Mouse (Mus musculus) G1E (cell line): ENCODE results near the gene Prkar1b. TPM values are rescaled to one million over a fixed set of nuclear protein-coding genes. Genes with fewer than 3 reads are reported as not detected.
A peak's percentile ranks its signal among the peaks of the same experiment; 100 is the strongest.

Experiments
- ATAC-seq: 2 replicates; pipeline ENCODE4 v1.8.0; 2016; ENCODE audit warnings: mild to moderate bottlenecking; ENCODE audit not compliant: insufficient number of reproducible peaks, poor library complexity, low FRiP score, severe bottlenecking; ENCODE audit errors: extremely low read depth
- DNase-seq: peaks from one replicate; pipeline ENCODE4 v3.0.0; 2012; ENCODE audit warnings: low spot score
- H3K27me3 ChIP-seq: 2 replicates; pipeline ENCODE4 v1.6.1; 2012; ENCODE audit warnings: mild to moderate bottlenecking, low read length, inconsistent platforms; ENCODE audit not compliant: insufficient read depth
- H3K36me3 ChIP-seq: replicated peaks from 2 replicates; pipeline ENCODE3; 2012; ENCODE audit warnings: mild to moderate bottlenecking, inconsistent platforms
- H3K4me1 ChIP-seq: 2 replicates; pipeline ENCODE4 v1.6.1; 2012; ENCODE audit warnings: low read depth, low read length, inconsistent platforms, mixed read lengths; ENCODE audit not compliant: insufficient read depth
- H3K4me3 ChIP-seq: 2 replicates; pipeline ENCODE4 v1.5.1; 2012; ENCODE audit warnings: low read depth, mild to moderate bottlenecking, inconsistent platforms, low read length, moderate library complexity, mixed read lengths
- H3K9me3 ChIP-seq: replicated peaks from 2 replicates; pipeline ENCODE4 v1.6.1; 2012; ENCODE audit warnings: inconsistent platforms
- CTCF ChIP-seq: IDR thresholded peaks from 2 replicates; pipeline ENCODE4 v1.5.1; 2012; ENCODE audit warnings: low read depth, low read length, inconsistent platforms, mixed read lengths
- GATA1 ChIP-seq: IDR thresholded peaks from 2 replicates; pipeline ENCODE4 v1.6.1; 2012; ENCODE audit warnings: borderline replicate concordance, low read length, inconsistent platforms, mixed read lengths
- GATA2 ChIP-seq: IDR thresholded peaks from 2 replicates; pipeline ENCODE4 v1.6.1; 2012; ENCODE audit warnings: low read depth, low read length, inconsistent platforms, borderline replicate concordance
- POLR2AphosphoS5 ChIP-seq: IDR thresholded peaks from 2 replicates; pipeline ENCODE4 v1.6.1; 2012; ENCODE audit warnings: low read depth, low read length, inconsistent platforms; ENCODE audit not compliant: insufficient replicate concordance
- TAL1 ChIP-seq: conservative IDR thresholded peaks from 2 replicates; pipeline ENCODE4 v1.6.1; 2012; ENCODE audit warnings: low read depth, low read length, inconsistent platforms, mixed read lengths
- polyA plus RNA-seq: library from polyadenylated mRNA; stranded (reverse); fragments of >175 nt; gene quantifications from 2 replicates; pipeline ENCODE4 v1.2.3, GENCODE M21; 2012
- total RNA-seq, 2 experiments: library from RNA; stranded (forward) in 1 of 2; stranded (reverse) in 1 of 2; fragments of 200-1000 nt in 1 of 2; fragments of >200 nt in 1 of 2; fragmentation: Nextera tagmentation in 1 of 2; gene quantifications; 2 replicates each; pipeline ENCODE4 v1.2.3; 2014 to 2017

Gene Prkar1b
- total and polyA plus RNA-seq, 3 experiments, result 1.3 TPM; not detected in 2

GRCm38 (mm10) chr5:138994786-138995720 lies 154.7 kb downstream of the Prkar1b start:
- H3K9me3 ChIP-seq, result peaks cover 55% of the 10 kb centered on the region
- DNase-seq, result no peak
- peaks cover 5% of the 10 kb centered on the region; the same call in 1 of the 2 replicates for H3K27me3 ChIP-seq

GRCm38 (mm10) chr5:138994108-138994785 lies 155.6 kb downstream of the Prkar1b start:
- H3K4me1 ChIP-seq, result no peaks in the 10 kb centered on the region
- H3K9me3 ChIP-seq, result peaks cover 55% of the 10 kb centered on the region
- peak overlapping the region; percentile 30; the same call in 1 of the 2 replicates for H3K4me3 ChIP-seq
- no peaks in the 10 kb centered on the region for H3K36me3 ChIP-seq
- H3K27me3 ChIP-seq, result peaks cover 5% of the 10 kb centered on the region; the same call in 1 of the 2 replicates
- TF ChIP-seq GATA1 (no peak), TAL1 (no peak), POLR2AphosphoS5 (no peak), CTCF (no peak), GATA2 (no peak)
- DNase-seq (no peak), ATAC-seq (no peak)

More at GRCm38 (mm10) chr5:138994786-138995720, 154.7 kb downstream of the Prkar1b start:
- no peaks in the 10 kb centered on the region for H3K4me1 ChIP-seq
- TF ChIP-seq CTCF, result no peak
- TF ChIP-seq GATA2, result no peak
- no peak for TF ChIP-seq POLR2AphosphoS5
- TF ChIP-seq TAL1, result no peak
- TF ChIP-seq GATA1, result no peak
- peak overlapping the region; percentile 30; the same call in 1 of the 2 replicates for H3K4me3 ChIP-seq
- no peak for ATAC-seq
- H3K36me3 ChIP-seq, result no peaks in the 10 kb centered on the region

DNA sequence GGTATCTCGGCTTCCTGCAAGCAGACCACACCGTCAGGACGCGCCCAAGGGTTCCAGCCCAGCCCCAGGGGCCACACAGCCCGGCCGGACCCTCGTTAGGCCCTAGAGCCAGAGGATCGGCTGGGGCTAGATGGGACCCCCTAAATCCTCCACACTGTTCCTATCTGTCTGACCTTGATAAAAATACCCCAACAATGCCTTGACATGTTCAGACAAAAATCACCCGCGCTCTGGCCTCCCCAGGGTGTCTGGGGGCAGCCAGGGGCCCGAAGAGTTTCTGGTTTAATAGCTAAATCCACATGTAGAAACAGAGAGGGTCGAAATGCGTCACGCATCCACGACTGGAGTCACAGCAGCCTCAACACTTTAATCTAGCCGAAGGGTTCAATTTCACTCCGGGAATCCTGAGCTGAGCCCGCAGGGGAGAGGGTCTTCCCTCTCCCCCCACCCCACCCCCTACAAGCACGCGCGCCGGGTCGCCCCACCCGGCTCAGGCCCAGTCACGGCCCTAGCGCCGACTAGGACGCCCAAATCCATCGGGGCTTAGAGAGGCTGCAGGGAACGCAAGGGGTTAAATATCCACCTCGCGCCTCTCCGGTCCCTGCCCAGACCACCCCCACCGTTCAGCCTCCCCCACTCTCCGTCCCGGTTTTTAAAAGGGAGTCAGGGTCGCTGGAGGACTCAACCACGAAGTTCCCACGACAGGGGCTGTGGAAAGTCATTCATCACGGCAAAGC lies 156.3 kb downstream of the Prkar1b start:
- peaks cover 5% of the 10 kb centered on the region; the same call in 1 of the 2 replicates for H3K27me3 ChIP-seq
- H3K36me3 ChIP-seq, result no peaks in the 10 kb centered on the region
- ATAC-seq (no peak), DNase-seq (no peak)
- no peaks in the 10 kb centered on the region for H3K4me1 ChIP-seq
- no peak overlapping the region for H3K4me3 ChIP-seq
- no peak for TF ChIP-seq GATA1
- TF ChIP-seq TAL1, result no peak
- no peak for TF ChIP-seq GATA2
- TF ChIP-seq POLR2AphosphoS5, result no peak
- no peak for TF ChIP-seq CTCF
- peaks cover 55% of the 10 kb centered on the region for H3K9me3 ChIP-seq

DNA sequence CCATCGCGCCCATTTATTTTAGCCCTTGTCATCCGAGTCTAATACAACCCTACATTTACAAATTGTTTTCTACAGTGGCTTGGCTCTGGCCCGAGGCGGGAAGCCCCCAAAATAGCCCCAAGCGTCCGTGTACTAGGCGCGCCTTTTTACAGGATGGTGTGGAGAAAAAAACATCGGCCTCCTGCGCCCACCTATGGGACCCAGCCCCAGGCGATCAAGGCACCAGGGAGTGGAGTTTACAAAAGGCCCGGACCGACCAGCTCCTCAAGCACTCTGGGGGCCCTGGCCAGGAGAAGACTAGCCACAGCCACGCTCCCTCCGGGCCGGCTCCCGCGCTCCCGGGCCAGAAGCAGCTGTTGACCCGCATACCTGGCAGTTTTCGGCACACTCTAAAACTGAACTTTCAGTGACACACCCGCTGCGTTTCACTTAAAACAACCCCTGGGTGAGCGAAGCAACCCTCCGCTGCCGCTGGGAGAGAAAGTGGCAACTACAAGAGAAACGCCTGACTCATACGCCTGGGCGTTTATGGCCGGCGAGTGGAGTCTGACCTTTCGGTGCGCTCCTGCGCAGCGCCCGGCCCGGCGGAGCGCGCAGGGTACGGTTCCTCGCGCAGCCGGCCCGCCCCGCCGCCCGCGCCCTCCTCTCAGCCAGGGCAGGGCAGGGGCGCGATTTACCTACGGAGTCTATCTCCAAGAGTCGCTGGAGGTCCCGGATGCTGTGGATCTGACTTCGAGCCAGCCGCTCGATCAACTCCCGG lies 157.0 kb downstream of the Prkar1b start:
- no peak for TF ChIP-seq GATA2
- no peak for TF ChIP-seq POLR2AphosphoS5
- no peak for TF ChIP-seq TAL1
- TF ChIP-seq CTCF, result no peak
- TF ChIP-seq GATA1, result no peak

DNA sequence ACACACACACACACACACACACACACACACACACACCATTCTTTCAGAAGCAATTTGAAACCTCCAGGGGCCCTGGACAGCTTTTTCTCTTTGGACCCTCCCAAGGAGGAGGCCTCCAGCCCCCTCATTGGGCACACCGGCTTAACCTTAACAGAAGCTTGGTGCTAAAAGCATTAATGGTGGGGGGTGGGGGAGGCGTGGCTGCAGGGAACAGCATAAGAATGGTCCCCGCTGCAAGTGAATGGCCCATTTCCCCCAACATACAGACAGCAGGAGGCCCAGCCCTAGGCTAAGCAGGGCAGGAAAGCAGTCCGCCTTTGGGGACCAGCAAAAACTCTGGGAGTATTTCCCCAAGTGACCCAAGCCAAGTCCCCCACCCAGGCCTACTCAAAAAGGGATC lies 158.1 kb downstream of the Prkar1b start:
- H3K9me3 ChIP-seq, result peaks cover 39% of the 10 kb centered on the region
- H3K4me3 ChIP-seq, result no peak overlapping the region
- TF ChIP-seq POLR2AphosphoS5 (no peak), TAL1 (no peak), CTCF (no peak), GATA2 (no peak), GATA1 (no peak)
- peaks cover 4% of the 10 kb centered on the region; the same call in 1 of the 2 replicates for H3K4me1 ChIP-seq
- peaks cover 5% of the 10 kb centered on the region; the same call in 1 of the 2 replicates for H3K27me3 ChIP-seq
- DNase-seq (no peak), ATAC-seq (no peak)
- no peaks in the 10 kb centered on the region for H3K36me3 ChIP-seq

More for the DNA sequence above, 157.0 kb downstream of the Prkar1b start:
- no peaks in the 10 kb centered on the region for H3K4me1 ChIP-seq
- H3K9me3 ChIP-seq, result peaks cover 49% of the 10 kb centered on the region
- DNase-seq (no peak), ATAC-seq (no peak)
- H3K4me3 ChIP-seq, result no peak overlapping the region
- H3K36me3 ChIP-seq, result no peaks in the 10 kb centered on the region
- peaks cover 5% of the 10 kb centered on the region; the same call in 1 of the 2 replicates for H3K27me3 ChIP-seq
